Mouse (Mus musculus): Measurements from ENCODE around the gene Olfr456.

DNA sequence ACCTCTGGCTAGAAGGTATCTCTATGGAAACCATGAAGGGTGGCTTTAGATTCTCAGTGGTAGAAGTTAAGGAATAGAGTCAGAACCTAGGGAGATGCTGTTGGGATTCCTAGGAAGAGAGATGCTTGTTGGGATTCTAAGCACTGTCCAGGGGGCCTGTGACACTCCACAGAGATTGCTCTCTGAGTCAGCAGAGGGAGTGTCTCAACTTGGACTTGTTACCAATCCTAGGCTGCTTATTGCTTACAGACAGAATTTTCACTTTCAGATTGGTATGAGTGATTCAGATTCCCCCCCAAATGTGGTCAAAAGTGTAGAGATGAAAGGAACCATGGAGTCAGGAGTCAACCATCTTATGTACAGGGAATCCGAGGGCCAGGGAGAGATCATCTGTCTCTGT is 2.7 kb upstream of the Olfr456 start:
- TF ChIP-seq CTCF (IDR thresholded peaks at IDR 0.05 in 2 of 3, conservative IDR thresholded peaks at IDR 0.05 in 1 of 3; ENCODE audit: control insufficient read depth in 1 of 3, insufficient read depth in 1 of 3, low read depth in 2 of 3, low read length in 3 of 3, poor library complexity in 1 of 3, severe bottlenecking in 1 of 3) = no peak
- TF ChIP-seq TAL1 (IDR thresholded peaks at IDR 0.05; ENCODE audit: low read length) = no peak
- TF ChIP-seq MXI1 (IDR thresholded peaks at IDR 0.05; ENCODE audit: low read depth, low read length) = no peak
- no peak for TF ChIP-seq GATA1 (IDR thresholded peaks at IDR 0.05; ENCODE audit: low read depth, low read length)
- no peak for TF ChIP-seq MAX (IDR thresholded peaks at IDR 0.05; ENCODE audit: low read length)
- no peak for TF ChIP-seq POLR2AphosphoS2 (IDR thresholded peaks at IDR 0.05; ENCODE audit: low read length)
- no peak for TF ChIP-seq EP300 (IDR thresholded peaks at IDR 0.05; ENCODE audit: low read depth in 1 of 2, low read length in 2 of 2)
- TF ChIP-seq ZC3H11A (IDR thresholded peaks at IDR 0.05; ENCODE audit: low read depth, low read length) = no peak
- TF ChIP-seq MAZ (IDR thresholded peaks at IDR 0.05; ENCODE audit: low read depth, low read length) = no peak
- no peak for TF ChIP-seq JUND (IDR thresholded peaks at IDR 0.05; ENCODE audit: low read depth, low read length)
- no peak for TF ChIP-seq POLR2A (IDR thresholded peaks at IDR 0.05; ENCODE audit: control insufficient read depth in 1 of 2, insufficient read depth in 1 of 2, low read depth in 1 of 2, low read length in 2 of 2, poor library complexity in 1 of 2)
- TF ChIP-seq MAFK (IDR thresholded peaks at IDR 0.05; ENCODE audit: borderline replicate concordance, low read depth, low read length) = no peak
- TF ChIP-seq POLR2AphosphoS5 (IDR thresholded peaks at IDR 0.05; ENCODE audit: borderline replicate concordance, low read depth, low read length) = no peak
- no peak for TF ChIP-seq UBTF (IDR thresholded peaks at IDR 0.05; ENCODE audit: borderline replicate concordance, insufficient read depth, low read depth, low read length)

All from MEL (cell line).